Mouse (Mus musculus) induced T-regulatory cell, adult 2 months (primary cell): ENCODE measurements around the gene Il6ra.
A peak's percentile ranks its signal among the peaks of the same experiment; 100 is the strongest.

Experiments used
- DNase-seq: peaks from one replicate; pipeline ENCODE4 v3.0.0-alpha.2; 2012; ENCODE audit warnings: low read depth

Gene Il6ra

GRCm38 (mm10) chr3:89853752-89854151 is 59.2 kb downstream of the Il6ra start:
- no peak for DNase-seq

GRCm38 (mm10) chr3:89848083-89848482 is 64.9 kb downstream of the Il6ra start:
- DNase-seq = no peak

- DNase-seq = no peak
These were observed 65.4 kb downstream of the Il6ra start for GRCm38 (mm10) chr3:89847596-89847995.

GRCm38 (mm10) chr3:89847126-89847525 is 65.9 kb downstream of the Il6ra start:
- no peak for DNase-seq

DNA sequence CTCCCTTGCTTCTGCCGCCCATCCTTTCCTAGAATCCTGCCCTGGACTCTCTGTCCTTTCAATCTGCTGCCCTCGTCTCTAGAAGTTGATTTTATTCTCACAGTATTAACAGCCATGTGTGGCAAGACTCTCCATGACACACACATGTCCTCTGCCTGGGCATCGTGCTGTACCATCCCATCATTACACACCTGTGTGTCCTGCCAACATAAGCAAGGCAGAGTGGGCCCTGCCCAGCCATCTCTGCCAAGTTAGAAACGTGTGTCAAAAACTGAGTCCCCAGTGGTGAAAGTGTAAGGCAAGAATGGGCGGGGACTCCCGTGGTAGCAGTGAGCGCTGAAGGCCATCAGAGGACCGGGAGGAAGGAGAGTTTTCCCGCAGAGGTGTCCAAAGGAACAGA is 67.2 kb downstream of the Il6ra start:
- no peak for DNase-seq

- peak; percentile 62 for DNase-seq
These were observed 69.8 kb downstream of the Il6ra start for GRCm38 (mm10) chr3:89843148-89843547.

DNA sequence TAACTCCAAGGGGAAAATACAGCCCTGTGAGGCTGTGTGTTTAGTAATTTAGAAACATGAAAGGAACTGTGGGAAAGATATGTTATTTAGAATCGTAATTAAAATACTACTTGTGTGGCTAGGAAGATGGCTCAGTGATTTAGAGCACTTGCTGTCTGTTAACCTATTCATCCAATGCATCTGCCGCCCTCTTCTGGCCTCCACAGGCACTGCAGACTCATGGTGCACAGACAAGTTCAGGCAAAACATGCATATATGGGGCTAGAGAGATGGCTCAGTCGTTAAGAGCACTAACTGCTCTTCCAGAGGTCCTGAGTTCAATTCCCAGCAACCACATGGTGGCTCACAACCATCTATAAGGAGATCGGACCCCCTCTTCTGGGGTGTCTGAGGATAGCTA is 70.7 kb downstream of the Il6ra start:
- DNase-seq = peak; percentile 85

GRCm38 (mm10) chr3:89835362-89835761 is 77.6 kb downstream of the Il6ra start:
- DNase-seq = no peak

- peak; percentile 46 for DNase-seq
These were observed 82.0 kb downstream of the Il6ra start, which contains the start of gene She for GRCm38 (mm10) chr3:89830815-89831591. Gene She, plus strand, starts transcription at chr3:89831370.

- no peak for DNase-seq
These were observed 86.7 kb downstream of the Il6ra start for GRCm38 (mm10) chr3:89826295-89826694.

GRCm38 (mm10) chr3:89823594-89823993 is 89.4 kb downstream of the Il6ra start:
- peak; percentile 56 for DNase-seq

- peak; percentile 49 for DNase-seq
These were observed 91.2 kb downstream of the Il6ra start for GRCm38 (mm10) chr3:89821548-89822480.

DNA sequence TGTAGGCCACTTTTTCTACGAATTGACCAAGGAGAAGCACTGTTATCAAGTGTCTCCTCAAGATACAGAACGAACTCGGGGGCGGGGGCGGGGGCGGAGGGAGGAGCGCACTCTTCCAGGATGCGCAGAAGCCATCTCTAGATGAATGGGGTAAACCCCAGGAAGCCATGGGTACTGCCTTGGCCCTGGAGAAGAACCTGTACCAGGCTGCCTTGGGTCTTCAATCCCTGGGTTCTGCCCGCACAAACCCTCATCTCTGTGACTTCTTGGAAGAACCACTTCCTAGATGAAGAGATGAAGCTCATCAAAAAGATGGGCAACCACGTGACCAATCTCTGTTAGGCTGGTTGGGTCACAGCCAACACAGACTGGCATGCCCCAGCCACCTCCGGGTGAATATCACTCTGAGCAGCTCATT is 91.9 kb downstream of the Il6ra start:
- DNase-seq = peak; percentile 80

GRCm38 (mm10) chr3:89820311-89821095 is 92.5 kb downstream of the Il6ra start:
- peak; percentile 61 for DNase-seq

GRCm38 (mm10) chr3:89819897-89820296 is 93.1 kb downstream of the Il6ra start:
- peak; percentile 74 for DNase-seq

GRCm38 (mm10) chr3:89818605-89819004 is 94.4 kb downstream of the Il6ra start:
- DNase-seq = no peak

DNA sequence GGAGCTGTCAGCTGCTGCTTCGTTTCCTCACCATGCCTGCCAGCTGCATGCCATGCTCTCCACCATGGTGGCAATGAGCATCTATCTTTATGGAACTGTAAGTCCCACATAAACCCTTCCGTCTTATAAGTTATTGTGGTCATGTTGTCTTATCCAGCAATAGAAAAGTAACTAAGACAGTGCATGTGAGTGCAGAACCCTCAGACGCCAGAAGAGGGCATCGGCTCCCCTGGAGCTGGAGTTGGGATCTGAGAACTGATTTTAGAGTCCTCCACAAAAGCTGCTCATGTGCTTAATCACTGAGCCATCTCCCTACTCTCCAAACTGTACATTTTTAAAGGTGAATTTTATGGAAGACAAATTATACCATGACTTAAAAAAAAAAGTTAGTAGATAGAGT is 95.9 kb downstream of the Il6ra start:
- DNase-seq = peak; percentile 75
